Mouse (Mus musculus): ENCODE data around the gene Unc5c.
A peak's percentile ranks its signal among the peaks of the same experiment; 100 is the strongest.

Unc5c gene

GRCm38 (mm10) chr3:141465104-141465705 is at the start of gene Unc5c:
Unc5c (plus strand) TSS chr3:141465216.
- DNase-seq (ENCODE audit: low spot score in 2 of 2), result peak; percentile 50 to 79

- DNase-seq (ENCODE audit: low spot score in 2 of 2), result no peak
Measured at GRCm38 (mm10) chr3:141457475-141457874, 7.5 kb upstream of the Unc5c start.

- DNase-seq (ENCODE audit: low spot score in 2 of 2), result no peak
Measured at GRCm38 (mm10) chr3:141462482-141462881, 2.5 kb upstream of the Unc5c start.

- DNase-seq (ENCODE audit: low spot score in 2 of 2), result peak; percentile 56 to 79
Measured at GRCm38 (mm10) chr3:141464691-141465103, 319 bp upstream of the Unc5c start.

- DNase-seq (ENCODE audit: low spot score in 2 of 2), result peak in 1 of 2 experiments; percentile 42
Measured at GRCm38 (mm10) chr3:141466061-141466460, 1.0 kb downstream of the Unc5c start.

- DNase-seq (ENCODE audit: low spot score in 2 of 2), result no peak
Measured at GRCm38 (mm10) chr3:141466727-141467335, 1.8 kb downstream of the Unc5c start.

- no peak for DNase-seq (ENCODE audit: low spot score in 2 of 2)
Measured at GRCm38 (mm10) chr3:141469338-141469737, 4.3 kb downstream of the Unc5c start.

- DNase-seq (ENCODE audit: low spot score in 2 of 2), result no peak
Measured at GRCm38 (mm10) chr3:141473205-141473604, 8.2 kb downstream of the Unc5c start.

GRCm38 (mm10) chr3:141475389-141475788 is 10.4 kb downstream of the Unc5c start:
- DNase-seq (ENCODE audit: low spot score in 2 of 2), result no peak

GRCm38 (mm10) chr3:141475919-141476318 is 10.9 kb downstream of the Unc5c start:
- DNase-seq (ENCODE audit: low spot score in 2 of 2), result no peak

GRCm38 (mm10) chr3:141476670-141477069 is 11.7 kb downstream of the Unc5c start:
- no peak for DNase-seq (ENCODE audit: low spot score in 2 of 2)

GRCm38 (mm10) chr3:141482465-141482864 is 17.4 kb downstream of the Unc5c start:
- DNase-seq (ENCODE audit: low spot score in 2 of 2), result no peak

GRCm38 (mm10) chr3:141483665-141484431 is 18.8 kb downstream of the Unc5c start:
- no peak for DNase-seq (ENCODE audit: low spot score in 2 of 2)

GRCm38 (mm10) chr3:141485218-141485617 is 20.2 kb downstream of the Unc5c start:
- DNase-seq (ENCODE audit: low spot score in 2 of 2), result no peak

GRCm38 (mm10) chr3:141490647-141491046 is 25.6 kb downstream of the Unc5c start:
- DNase-seq (ENCODE audit: low spot score in 2 of 2), result no peak

GRCm38 (mm10) chr3:141491272-141491950 is 26.4 kb downstream of the Unc5c start:
- DNase-seq (ENCODE audit: low spot score in 2 of 2), result no peak

GRCm38 (mm10) chr3:141491951-141492310 is 26.9 kb downstream of the Unc5c start:
- no peak for DNase-seq (ENCODE audit: low spot score in 2 of 2)

- DNase-seq (ENCODE audit: low spot score in 2 of 2), result no peak
Measured at GRCm38 (mm10) chr3:141493000-141493399, 28.0 kb downstream of the Unc5c start.

GRCm38 (mm10) chr3:141498348-141499056 is 33.5 kb downstream of the Unc5c start:
- DNase-seq (ENCODE audit: low spot score in 2 of 2), result no peak

- DNase-seq (ENCODE audit: low spot score in 2 of 2), result no peak
Measured at GRCm38 (mm10) chr3:141501845-141502505, 37.0 kb downstream of the Unc5c start.

GRCm38 (mm10) chr3:141503331-141503730 is 38.3 kb downstream of the Unc5c start:
- DNase-seq (ENCODE audit: low spot score in 2 of 2), result no peak

Measured in cerebellum, postnatal 4 days (tissue).